Mouse (Mus musculus) layer of hippocampus, adult 18-20 months (tissue): ENCODE data around the gene Dcaf8. TPM values are rescaled to one million over a fixed set of nuclear protein-coding genes. Genes with fewer than 3 reads are reported as not detected.
A peak's percentile ranks its signal among the peaks of the same experiment; 100 is the strongest.

Source experiments
- DNase-seq, 2 experiments: peaks; one replicate each; pipeline ENCODE4 v3.0.0; 2022; ENCODE audit warnings: low spot score in 2 of 2
- long read RNA-seq: library from polyadenylated mRNA; stranded (forward); transcript quantifications from one replicate; pipeline ENCODE4 v2.0.0, GENCODE M21; 2021
- total RNA-seq, 2 experiments: library from RNA; stranded (reverse); gene quantifications; 2 replicates each; pipeline ENCODE4 v1.2.3; 2021

Gene Dcaf8
- total RNA-seq, result 100 to 1,000 TPM; 111 to 115 TPM
- long read RNA-seq, full-length matches to known transcripts, result 211 of 248 reads
- long read RNA-seq, partial matches to known transcripts, result 17 of 248 reads
- long read RNA-seq, other reads (novel, unspliced or antisense), result 20 of 248 reads

GRCm38 (mm10) chr1:172147835-172148278, at the start of gene Dcaf8:
Dcaf8 (plus strand) TSS chr1:172148084.
- peak; percentile 94 to 96 for DNase-seq

GRCm38 (mm10) chr1:172099325-172100033, 48.4 kb upstream of the Dcaf8 start:
- DNase-seq, result no peak

GRCm38 (mm10) chr1:172103619-172104018, 44.3 kb upstream of the Dcaf8 start:
- DNase-seq, result no peak

GRCm38 (mm10) chr1:172105101-172105500, 42.8 kb upstream of the Dcaf8 start:
- DNase-seq, result no peak

- DNase-seq, result no peak
Measured at GRCm38 (mm10) chr1:172107777-172108477, 40.0 kb upstream of the Dcaf8 start.

- DNase-seq, result peak; percentile 19 to 50
Measured at GRCm38 (mm10) chr1:172116948-172117347, 30.9 kb upstream of the Dcaf8 start.

- no peak for DNase-seq
Measured at GRCm38 (mm10) chr1:172119100-172119499, 28.8 kb upstream of the Dcaf8 start.

GRCm38 (mm10) chr1:172119720-172120119, 28.2 kb upstream of the Dcaf8 start:
- peak in 1 of 2 experiments; percentile 74 for DNase-seq

GRCm38 (mm10) chr1:172122671-172123070, 25.2 kb upstream of the Dcaf8 start:
- DNase-seq, result no peak

GRCm38 (mm10) chr1:172124572-172124971, 23.3 kb upstream of the Dcaf8 start:
- no peak for DNase-seq

- peak; percentile 59 to 84 for DNase-seq
Measured at GRCm38 (mm10) chr1:172126376-172127347, 21.2 kb upstream of the Dcaf8 start, which contains the start of gene Pex19. Pex19 (plus strand) TSS chr1:172126755.

GRCm38 (mm10) chr1:172127487-172127886, 20.4 kb upstream of the Dcaf8 start:
- no peak for DNase-seq

GRCm38 (mm10) chr1:172128563-172128962, 19.3 kb upstream of the Dcaf8 start:
- DNase-seq, result no peak

- DNase-seq, result no peak
Measured at GRCm38 (mm10) chr1:172129108-172129507, 18.8 kb upstream of the Dcaf8 start.

- no peak for DNase-seq
Measured at GRCm38 (mm10) chr1:172129780-172130179, 18.1 kb upstream of the Dcaf8 start.

- no peak for DNase-seq
Measured at GRCm38 (mm10) chr1:172132319-172132718, 15.6 kb upstream of the Dcaf8 start.

GRCm38 (mm10) chr1:172133535-172133934, 14.3 kb upstream of the Dcaf8 start:
- DNase-seq, result no peak

- no peak for DNase-seq
Measured at GRCm38 (mm10) chr1:172134072-172134471, 13.8 kb upstream of the Dcaf8 start.

- DNase-seq, result no peak
Measured at GRCm38 (mm10) chr1:172140160-172140559, 7.7 kb upstream of the Dcaf8 start.

- DNase-seq, result no peak
Measured at GRCm38 (mm10) chr1:172140825-172141224, 7.1 kb upstream of the Dcaf8 start.

GRCm38 (mm10) chr1:172141529-172141928, 6.4 kb upstream of the Dcaf8 start:
- no peak for DNase-seq
